In the genomic region with DNA sequence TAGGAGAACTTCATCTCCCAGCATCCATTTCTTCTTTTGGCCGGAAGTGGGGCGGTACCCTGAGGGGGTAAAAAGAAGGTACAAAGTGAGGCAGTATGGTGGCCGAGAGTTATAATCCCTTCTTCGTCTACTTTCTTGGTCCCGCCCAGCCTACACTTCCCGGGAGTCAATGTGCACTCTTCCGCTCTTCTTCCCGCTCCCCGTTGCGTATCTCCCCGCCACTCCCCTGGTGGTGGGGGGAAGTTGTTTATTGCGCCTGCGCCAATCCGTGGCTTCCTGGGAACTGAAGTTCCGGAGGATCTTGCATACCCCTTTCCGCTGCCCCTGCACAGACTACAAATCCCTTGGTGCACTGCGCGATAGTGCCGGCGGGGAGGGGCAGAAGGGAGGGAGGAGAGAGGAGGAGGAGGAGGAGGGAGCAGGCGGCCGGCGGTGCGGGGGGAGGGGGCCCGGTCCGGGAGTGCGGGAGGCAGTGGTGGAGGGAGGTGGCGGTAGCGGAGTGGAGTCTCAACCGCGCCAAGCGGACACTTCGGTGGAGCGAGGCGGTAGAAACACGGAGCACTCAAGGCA, we compare ENCODE assay signal across 8 mouse cellular contexts. TPM values are rescaled to one million over a fixed set of nuclear protein-coding genes. Genes with fewer than 3 reads are reported as not detected.
DNase-seq lines count a peak whose midpoint lies in the region; ATAC-seq and TF ChIP-seq lines count a peak whose summit lies in the region.

A gene (plus strand): TSS at position 387 of the 570 bp plus-strand sequence.

- no peak for TF ChIP-seq CTCF in CH12.LX (conservative IDR thresholded peaks at IDR 0.05 in 1 of 2, IDR thresholded peaks at IDR 0.05 in 1 of 2; ENCODE audit: low read depth in 2 of 2, low read length in 2 of 2)

- peaks cover 50% of the 10 kb centered on the region for H3K79me2 ChIP-seq in CH12.LX (replicated peaks; ENCODE audit: control insufficient read depth, extremely low read depth, insufficient read depth, poor library complexity, severe bottlenecking)

- peak; percentile 100 for DNase-seq in CH12.LX (ENCODE audit: extremely low read depth)
- DNase-seq in c-Kit-positive CD71-positive TER-119-negative erythroid progenitor cells, embryonic 14.5 days (ENCODE audit: low read depth), result peak; percentile 98
- DNase-seq in forebrain, embryonic 11.5 days (ENCODE audit: low spot score), result peak; percentile 99
- peak; percentile 98 to 99 for DNase-seq in kidney, postnatal 36 days
- peak; percentile 99 for DNase-seq in telencephalon, adult 2 months (ENCODE audit: low read depth, low spot score)

- H3K9me3 ChIP-seq in CH12.LX (replicated peaks; ENCODE audit: low read length), result no peaks in the 10 kb centered on the region
- H3K9me3 ChIP-seq in forebrain, embryonic 11.5 days (ENCODE audit: control insufficient read depth, low read length), result no peaks in the 10 kb centered on the region
- H3K9me3 ChIP-seq in heart, embryonic 16.5 days (replicated peaks; ENCODE audit: control insufficient read depth, low read length), result no peaks in the 10 kb centered on the region
- H3K9me3 ChIP-seq in liver, embryonic 15.5 days (replicated peaks), result no peaks in the 10 kb centered on the region
- H3K9me3 ChIP-seq in neural tube, embryonic 12.5 days, result no peaks in the 10 kb centered on the region

- peak; percentile 77 for ATAC-seq in forebrain, embryonic 11.5 days (replicated peaks; ENCODE audit: low FRiP score)
- peak; percentile 74 for ATAC-seq in heart, embryonic 16.5 days (replicated peaks; ENCODE audit: extremely low read depth, insufficient read depth, low FRiP score)
- peak; percentile 76 for ATAC-seq in liver, embryonic 15.5 days (ENCODE audit: insufficient read depth)
- ATAC-seq in neural tube, embryonic 12.5 days (ENCODE audit: low FRiP score, low read depth), result peak; percentile 77

- no peak for TF ChIP-seq RAD21 in CH12.LX (IDR thresholded peaks at IDR 0.05; ENCODE audit: low read depth, low read length)

- H3K4me2 ChIP-seq in CH12.LX (ENCODE audit: insufficient read depth, low read depth, poor library complexity, severe bottlenecking), result peak within 1 kb of the TSS; percentile 71
- H3K4me2 ChIP-seq in forebrain, embryonic 11.5 days (ENCODE audit: low read depth, low read length, severe bottlenecking), result peak within 1 kb of the TSS; percentile 56
- H3K4me2 ChIP-seq in heart, embryonic 16.5 days (ENCODE audit: low read depth, low read length), result peak within 1 kb of the TSS; percentile 65
- H3K4me2 ChIP-seq in liver, embryonic 15.5 days, result peak within 1 kb of the TSS; percentile 95
- peak within 1 kb of the TSS; percentile 68 for H3K4me2 ChIP-seq in neural tube, embryonic 12.5 days (replicated peaks)

- peaks cover 15 to 55% of the 10 kb centered on the region in 2 experiments; a peak in 3 of 4 replicates for H3K4me1 ChIP-seq in CH12.LX (ENCODE audit: control insufficient read depth in 1 of 2, insufficient read depth in 2 of 2)
- H3K4me1 ChIP-seq in forebrain, embryonic 11.5 days (replicated peaks; ENCODE audit: control insufficient read depth, insufficient read depth, low read length), result peaks cover 10% of the 10 kb centered on the region
- peaks cover 20% of the 10 kb centered on the region for H3K4me1 ChIP-seq in heart, embryonic 16.5 days (ENCODE audit: control insufficient read depth, insufficient read depth, low read length)
- peaks cover 63% of the 10 kb centered on the region for H3K4me1 ChIP-seq in liver, embryonic 15.5 days (replicated peaks)
- peaks cover 33% of the 10 kb centered on the region for H3K4me1 ChIP-seq in neural tube, embryonic 12.5 days

- peak; percentile 76 for TF ChIP-seq POLR2A in CH12.LX (IDR thresholded peaks at IDR 0.05; ENCODE audit: low read depth, low read length)

- in situ Hi-C loops in CH12.LX (cut with MboI; ENCODE audit: low pct_ligation_motif_present, low pct_unique_long_range_greater_than_20kb, low sequenced_read_pairs), result no loop called here

- H3K27me3 ChIP-seq in CH12.LX (replicated peaks), result no peaks in the 10 kb centered on the region
- H3K27me3 ChIP-seq in forebrain, embryonic 11.5 days (ENCODE audit: control insufficient read depth, insufficient read depth, low read length), result no peaks in the 10 kb centered on the region
- no peaks in the 10 kb centered on the region for H3K27me3 ChIP-seq in heart, embryonic 16.5 days (ENCODE audit: control insufficient read depth, insufficient read depth, low read length)
- H3K27me3 ChIP-seq in liver, embryonic 15.5 days, result no peaks in the 10 kb centered on the region
- no peaks in the 10 kb centered on the region for H3K27me3 ChIP-seq in neural tube, embryonic 12.5 days (replicated peaks)

- TF ChIP-seq EP300 in CH12.LX (IDR thresholded peaks at IDR 0.05; ENCODE audit: low read length), result no peak

- peak within 1 kb of the TSS; percentile 89 to 99 (median 91) for H3K4me3 ChIP-seq in CH12.LX (replicated peaks in 1 of 3; ENCODE audit: low read depth in 2 of 3, low read length in 2 of 3, poor library complexity in 1 of 3)
- peak within 1 kb of the TSS; percentile 96 for H3K4me3 ChIP-seq in forebrain, embryonic 11.5 days (ENCODE audit: low read depth, low read length)
- peak within 1 kb of the TSS; percentile 93 for H3K4me3 ChIP-seq in heart, embryonic 16.5 days (ENCODE audit: low read length)
- H3K4me3 ChIP-seq in liver, embryonic 15.5 days (replicated peaks), result peak within 1 kb of the TSS; percentile 89
- H3K4me3 ChIP-seq in neural tube, embryonic 12.5 days, result peak within 1 kb of the TSS; percentile 94

- peaks cover 43 to 49% of the 10 kb centered on the region in 2 experiments for H3K36me3 ChIP-seq in CH12.LX (replicated peaks in 1 of 2; ENCODE audit: control insufficient read depth in 1 of 2, insufficient read depth in 1 of 2, low read length in 1 of 2)
- peaks cover 19% of the 10 kb centered on the region for H3K36me3 ChIP-seq in forebrain, embryonic 11.5 days (ENCODE audit: control insufficient read depth, insufficient read depth, low read length)
- peaks cover 35% of the 10 kb centered on the region for H3K36me3 ChIP-seq in heart, embryonic 16.5 days (ENCODE audit: control insufficient read depth, insufficient read depth)
- H3K36me3 ChIP-seq in liver, embryonic 15.5 days (replicated peaks), result peaks cover 51% of the 10 kb centered on the region
- peaks cover 38% of the 10 kb centered on the region for H3K36me3 ChIP-seq in neural tube, embryonic 12.5 days

- H3K9ac ChIP-seq in CH12.LX (ENCODE audit: insufficient read depth, low read depth), result peak within 1 kb of the TSS; percentile 94
- H3K9ac ChIP-seq in forebrain, embryonic 11.5 days (ENCODE audit: low read length), result peak within 1 kb of the TSS; percentile 87
- peak within 1 kb of the TSS; percentile 90 for H3K9ac ChIP-seq in heart, embryonic 16.5 days (ENCODE audit: low read length)
- H3K9ac ChIP-seq in liver, embryonic 15.5 days, result peak within 1 kb of the TSS; percentile 99
- peak within 1 kb of the TSS; percentile 96 for H3K9ac ChIP-seq in neural tube, embryonic 12.5 days

- WGBS in forebrain, embryonic 11.5 days, result under 1% methylated on average over 36 of the region's 36 CpGs
- under 1% methylated on average over 36 of the region's 36 CpGs for WGBS in heart, embryonic 16.5 days
- under 1% methylated on average over 36 of the region's 36 CpGs for WGBS in liver, embryonic 15.5 days (ENCODE audit: insufficient replicate concordance)
- WGBS in neural tube, embryonic 12.5 days, result under 1% methylated on average over 36 of the region's 36 CpGs

- dilution Hi-C loops in CH12.LX (cut with MboI; ENCODE audit: extremely low pct_ligation_motif_present, extremely low pct_unique_long_range_greater_than_20kb, low sequenced_read_pairs), result no loop called here

- H3K27ac ChIP-seq in CH12.LX (ENCODE audit: insufficient read depth, low read depth), result peak within 1 kb of the TSS; percentile 73
- H3K27ac ChIP-seq in forebrain, embryonic 11.5 days (ENCODE audit: low read depth, low read length), result peak within 1 kb of the TSS; percentile 97
- peak within 1 kb of the TSS; percentile 99 for H3K27ac ChIP-seq in heart, embryonic 16.5 days (ENCODE audit: low read length)
- H3K27ac ChIP-seq in liver, embryonic 15.5 days (replicated peaks), result peak within 1 kb of the TSS; percentile 99
- H3K27ac ChIP-seq in neural tube, embryonic 12.5 days, result peak within 1 kb of the TSS; percentile 85

TF ChIP-seq in CH12.LX, 34 proteins besides CTCF, POLR2A, EP300 and RAD21 (continues in another document):
- TF ChIP-seq TBP (conservative IDR thresholded peaks at IDR 0.05; ENCODE audit: low read depth, low read length) (no peak), MAZ (IDR thresholded peaks at IDR 0.05; ENCODE audit: low read depth, low read length) (peak; percentile 100), JUN (IDR thresholded peaks at IDR 0.05; ENCODE audit: insufficient read depth, low read depth, low read length) (no peak; the same call in 1 of the 2 replicates), MEF2A (IDR thresholded peaks at IDR 0.05; ENCODE audit: borderline replicate concordance, low read depth, low read length) (peak; percentile 76), MXI1 (IDR thresholded peaks at IDR 0.05; ENCODE audit: low read depth, low read length) (peak; percentile 80), USF2 (conservative IDR thresholded peaks at IDR 0.05; ENCODE audit: low read depth, low read length) (no peak), JUND (conservative IDR thresholded peaks at IDR 0.05; ENCODE audit: low read depth, low read length) (no peak), ZNF384 (IDR thresholded peaks at IDR 0.05; ENCODE audit: low read depth, low read length) (no peak; the same call in 1 of the 2 replicates), RCOR1 (conservative IDR thresholded peaks at IDR 0.05; ENCODE audit: low read depth, low read length) (no peak; the same call in 1 of the 2 replicates), KAT2A (IDR thresholded peaks at IDR 0.05; ENCODE audit: insufficient replicate concordance, low read length) (peak; percentile 98), GABPA (IDR thresholded peaks at IDR 0.05; ENCODE audit: insufficient replicate concordance, low read depth, low read length) (peak; percentile 90; the same call in 1 of the 2 replicates), SMC3 (IDR thresholded peaks at IDR 0.05; ENCODE audit: low read depth, low read length) (no peak), POLR2AphosphoS2 (IDR thresholded peaks at IDR 0.05; ENCODE audit: low read depth, low read length) (peak; percentile 95), HCFC1 (IDR thresholded peaks at IDR 0.05; ENCODE audit: low read depth, low read length) (peak; percentile 96), IRF4 (IDR thresholded peaks at IDR 0.05; ENCODE audit: low read depth, low read length) (peak; percentile 78), MYC (IDR thresholded peaks at IDR 0.05; ENCODE audit: low read depth, low read length) (peak; percentile 60; the same call in 1 of the 2 replicates)

RNA-seq across cellular contexts. Expression of the gene that starts here (rescaled TPM):
- 67.2 and 81.8 TPM in 2 replicates for total RNA-seq in CH12.LX (2012; rRNA removed)
- 65.2 and 69.0 TPM in 2 replicates for total RNA-seq in CH12.LX (2014; rRNA removed)
- 93.2 and 99.8 TPM in 2 replicates for polyA plus RNA-seq in CH12.LX (2012; ENCODE audit: insufficient read length, low read depth)
- polyA plus RNA-seq in forebrain, embryonic 11.5 days (2014; fragmentation: Nextera tagmentation; extraction: Ambion mirVana), result 61.4 and 63.0 TPM in 2 replicates
- 42.0 and 43.9 TPM in 2 replicates for polyA plus RNA-seq in heart, embryonic 16.5 days (2015; fragmentation: Nextera tagmentation; extraction: Ambion mirVana)
- 23.1 and 24.0 TPM in 2 replicates for polyA plus RNA-seq in liver, embryonic 15.5 days (2015; fragmentation: Nextera tagmentation; extraction: Ambion mirVana)
- polyA plus RNA-seq in neural tube, embryonic 12.5 days (2016; fragmentation: Nextera tagmentation; extraction: Ambion mirVana), result 89.4 and 92.5 TPM in 2 replicates

Comparison
In these comparisons a context has a peak if more than half of its experiments do, and no peak if none do; other contexts are left out.
1. Peak in every context shown above with its lines: DNase-seq, ATAC-seq, H3K4me3 ChIP-seq and H3K27ac ChIP-seq.